Mouse (Mus musculus) liver, embryonic 11.5 days (tissue): ENCODE results near the gene Gpr18. TPM values are rescaled to one million over a fixed set of nuclear protein-coding genes. Genes with fewer than 3 reads are reported as not detected.

Experiments used
- ATAC-seq: fragments of 200-750 bp; cut with Nextera tagmentation; replicated peaks from 2 replicates; pipeline ENCODE4 v1.8.0; 2017; ENCODE audit warnings: moderate number of reproducible peaks, mild to moderate bottlenecking, moderate TSS enrichment, moderate library complexity; ENCODE audit not compliant: low FRiP score
- DNase-seq: peaks from one replicate; pipeline ENCODE4 v3.0.0-alpha.2; 2017; ENCODE audit warnings: low spot score
- H3K27ac ChIP-seq: fragments of 300-500 bp; sonication (generic); 2 replicates; pipeline ENCODE4 v1.5.1; 2014; ENCODE audit warnings: mild to moderate bottlenecking, low read depth, low read length, control low read depth
- H3K27me3 ChIP-seq: fragments of 300-500 bp; sonication (generic); replicated peaks from 2 replicates; pipeline ENCODE4 v1.6.1; 2014; ENCODE audit warnings: low read length, mixed read lengths; ENCODE audit not compliant: control insufficient read depth, insufficient read depth
- H3K36me3 ChIP-seq: fragments of 300-500 bp; sonication (generic); 2 replicates; pipeline ENCODE4 v1.6.1; 2014; ENCODE audit warnings: mild to moderate bottlenecking, low read length, moderate library complexity, mixed read lengths; ENCODE audit not compliant: control insufficient read depth, insufficient read depth
- H3K4me1 ChIP-seq: fragments of 300-500 bp; sonication (generic); replicated peaks from 2 replicates; pipeline ENCODE4 v1.6.1; 2014; ENCODE audit warnings: low read length, mixed read lengths; ENCODE audit not compliant: control insufficient read depth, insufficient read depth
- H3K4me2 ChIP-seq: fragments of 300-500 bp; sonication (generic); 2 replicates; pipeline ENCODE4 v1.6.1; 2014; ENCODE audit warnings: mild to moderate bottlenecking, control low read depth, moderate library complexity
- H3K4me3 ChIP-seq: fragments of 300-500 bp; sonication (generic); 2 replicates; pipeline ENCODE4 v1.5.1; 2014; ENCODE audit warnings: low read depth, low read length, control low read depth
- H3K9ac ChIP-seq: fragments of 300-500 bp; sonication (generic); 2 replicates; pipeline ENCODE4 v1.6.1; 2014; ENCODE audit warnings: low read depth, low read length, control low read depth
- H3K9me3 ChIP-seq: fragments of 300-500 bp; sonication (generic); 2 replicates; pipeline ENCODE4 v1.6.1; 2016; ENCODE audit warnings: low read length, inconsistent platforms, mixed read lengths; ENCODE audit not compliant: control insufficient read depth
- WGBS: fragments of 180-500 bp; shearing (Covaris S2); extraction: QIAGEN DNeasy Blood & Tissue Kit; methylation state at CpG from one replicate; pipeline ENCODE4 v1.1.7; 2014; 5-methylcytosine and 5-hydroxymethylcytosine counted together
- polyA plus RNA-seq: library from polyadenylated mRNA; unstranded; fragments of >200 nt; fragmentation: Nextera tagmentation; extraction: Ambion mirVana; gene quantifications from 2 replicates; pipeline ENCODE4 v1.2.1, GENCODE M21; 2014

The Gpr18 gene
- polyA plus RNA-seq: not detected in 2 replicates

GRCm38 (mm10) chr14:121915621-121916020 lies at the start of gene Gpr18:
Gene Gpr18, minus strand, starts transcription at chr14:121915781.
- no peak within 1 kb of the TSS for H3K9ac ChIP-seq
- H3K4me3 ChIP-seq: no peak within 1 kb of the TSS
- H3K36me3 ChIP-seq: 0 out of 2 replicates have a peak, but pooled peaks cover 3% of the 10 kb centered on the region
- H3K27ac ChIP-seq: no peak within 1 kb of the TSS
- H3K27me3 ChIP-seq: no peaks in the 10 kb centered on the region
- 0 out of 2 replicates have a peak, but pooled peaks cover 3% of the 10 kb centered on the region for H3K4me1 ChIP-seq
- H3K4me2 ChIP-seq: no peak within 1 kb of the TSS
- ATAC-seq (no peak), DNase-seq (no peak)
- 61% methylated on average over 8 of the region's 8 CpGs for WGBS
- no peaks in the 10 kb centered on the region for H3K9me3 ChIP-seq

- Histone ChIP-seq H3K27ac (no peak within 1 kb of the TSS), H3K4me3 (peak within 1 kb of the TSS; percentile 24), H3K36me3 (no peaks in the 10 kb centered on the region), H3K9me3 (no peaks in the 10 kb centered on the region), H3K9ac (peak within 1 kb of the TSS; percentile 25; the same call in 1 of the 2 replicates), H3K27me3 (no peaks in the 10 kb centered on the region), H3K4me1 (peaks cover 38% of the 10 kb centered on the region), H3K4me2 (peak within 1 kb of the TSS; percentile 15; the same call in 1 of the 2 replicates)
- ATAC-seq (0 out of 2 replicates have a peak, but pooled peaks have one; percentile 29), DNase-seq (no peak)
- 29% methylated on average over 6 of the region's 6 CpGs for WGBS
Observed at GRCm38 (mm10) chr14:121964990-121965389, 49.4 kb upstream of the Gpr18 start, which contains the start of gene Gpr183. Gene Gpr183, minus strand, starts transcription at chr14:121965195.

GRCm38 (mm10) chr14:121963942-121964335 lies 48.4 kb upstream of the Gpr18 start:
- Histone ChIP-seq H3K9me3 (no peaks in the 10 kb centered on the region), H3K36me3 (no peaks in the 10 kb centered on the region), H3K27ac (no peak overlapping the region), H3K9ac (peak overlapping the region; percentile 25; the same call in 1 of the 2 replicates), H3K4me3 (peak overlapping the region; percentile 24), H3K27me3 (no peaks in the 10 kb centered on the region), H3K4me2 (peak overlapping the region; percentile 15), H3K4me1 (peaks cover 38% of the 10 kb centered on the region)
- 50% methylated on average over 4 of the region's 4 CpGs for WGBS
- ATAC-seq (no peak), DNase-seq (no peak)

GRCm38 (mm10) chr14:121963251-121963941 lies 47.8 kb upstream of the Gpr18 start:
- DNase-seq (no peak), ATAC-seq (peak; percentile 37; the same call in 1 of the 2 replicates)
- H3K9ac ChIP-seq: peak overlapping the region; percentile 25; the same call in 1 of the 2 replicates
- no peaks in the 10 kb centered on the region for H3K36me3 ChIP-seq
- H3K4me1 ChIP-seq: peaks cover 38% of the 10 kb centered on the region
- peak overlapping the region; percentile 15 for H3K4me2 ChIP-seq
- H3K27ac ChIP-seq: no peak overlapping the region
- H3K4me3 ChIP-seq: peak overlapping the region; percentile 24
- H3K27me3 ChIP-seq: no peaks in the 10 kb centered on the region
- no peaks in the 10 kb centered on the region for H3K9me3 ChIP-seq
- 68% methylated on average over 9 of the region's 9 CpGs for WGBS

GRCm38 (mm10) chr14:121962128-121962890 lies 46.7 kb upstream of the Gpr18 start:
- no peak overlapping the region for H3K9ac ChIP-seq
- DNase-seq (no peak), ATAC-seq (no peak)
- no peak overlapping the region for H3K4me3 ChIP-seq
- 0 out of 2 replicates have a peak overlapping the region, but pooled peaks have one; percentile 18 for H3K4me2 ChIP-seq
- peak overlapping the region; percentile 42; the same call in 1 of the 2 replicates for H3K27ac ChIP-seq
- no peaks in the 10 kb centered on the region for H3K36me3 ChIP-seq
- WGBS: 67% methylated on average over 14 of the region's 14 CpGs
- no peaks in the 10 kb centered on the region for H3K9me3 ChIP-seq
- H3K4me1 ChIP-seq: peaks cover 38% of the 10 kb centered on the region
- H3K27me3 ChIP-seq: no peaks in the 10 kb centered on the region

GRCm38 (mm10) chr14:121961496-121962127 lies 46.0 kb upstream of the Gpr18 start:
- H3K4me3 ChIP-seq: no peak overlapping the region
- no peak overlapping the region for H3K27ac ChIP-seq
- no peak for DNase-seq
- H3K4me1 ChIP-seq: peaks cover 34% of the 10 kb centered on the region
- no peaks in the 10 kb centered on the region for H3K9me3 ChIP-seq
- WGBS: 63% methylated on average over 12 of the region's 12 CpGs
- H3K36me3 ChIP-seq: no peaks in the 10 kb centered on the region
- no peak overlapping the region for H3K9ac ChIP-seq
- no peak for ATAC-seq
- H3K27me3 ChIP-seq: no peaks in the 10 kb centered on the region
- H3K4me2 ChIP-seq: peak overlapping the region; percentile 14; the same call in 1 of the 2 replicates

- Histone ChIP-seq H3K9ac (no peak overlapping the region), H3K9me3 (no peaks in the 10 kb centered on the region), H3K27me3 (no peaks in the 10 kb centered on the region), H3K27ac (no peak overlapping the region), H3K4me1 (peaks cover 34% of the 10 kb centered on the region), H3K4me3 (no peak overlapping the region), H3K36me3 (no peaks in the 10 kb centered on the region), H3K4me2 (peak overlapping the region; percentile 14; the same call in 1 of the 2 replicates)
- no peak for DNase-seq
- no peak for ATAC-seq
- 38% methylated on average over 6 of the region's 6 CpGs for WGBS
Observed at GRCm38 (mm10) chr14:121960997-121961396, 45.4 kb upstream of the Gpr18 start.

- no peak overlapping the region for H3K27ac ChIP-seq
- 46% methylated on average over 2 of the region's 2 CpGs for WGBS
- H3K27me3 ChIP-seq: no peaks in the 10 kb centered on the region
- no peak overlapping the region for H3K4me3 ChIP-seq
- no peak for DNase-seq
- no peak overlapping the region for H3K9ac ChIP-seq
- no peak for ATAC-seq
- H3K4me2 ChIP-seq: no peak overlapping the region
- no peaks in the 10 kb centered on the region for H3K36me3 ChIP-seq
- peaks cover 34% of the 10 kb centered on the region for H3K4me1 ChIP-seq
- no peaks in the 10 kb centered on the region for H3K9me3 ChIP-seq
Observed at GRCm38 (mm10) chr14:121960531-121960930, 45.0 kb upstream of the Gpr18 start.
